Mouse (Mus musculus): ENCODE data around the gene Kat6b.
"Not testable (repeated sequence)": the region's sequence is repeated elsewhere in the genome, so short reads cannot be mapped to it uniquely, and the experiment has no call there.

Gene Kat6b

DNA sequence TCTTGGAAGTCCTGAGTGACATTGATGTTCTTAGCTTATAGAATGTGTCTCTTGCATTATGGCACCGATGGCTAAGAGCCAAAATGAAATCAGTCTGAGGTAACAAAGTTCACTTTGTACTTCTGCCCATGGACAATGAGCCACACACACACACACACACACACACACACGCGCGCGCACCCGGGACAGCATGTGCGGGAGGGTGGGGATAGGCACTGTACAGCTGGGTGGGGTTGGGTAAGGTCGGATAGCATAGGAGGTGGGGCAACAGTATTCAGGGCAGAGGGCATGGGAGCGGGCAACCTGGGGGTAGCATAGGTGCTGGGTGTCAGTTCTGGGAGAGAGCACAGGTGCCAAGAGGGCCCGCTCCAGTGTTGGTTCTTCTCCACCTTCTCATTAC lies 3.5 kb downstream of the Kat6b start:
- no peak for DNase-seq (ENCODE audit: low spot score)

DNA sequence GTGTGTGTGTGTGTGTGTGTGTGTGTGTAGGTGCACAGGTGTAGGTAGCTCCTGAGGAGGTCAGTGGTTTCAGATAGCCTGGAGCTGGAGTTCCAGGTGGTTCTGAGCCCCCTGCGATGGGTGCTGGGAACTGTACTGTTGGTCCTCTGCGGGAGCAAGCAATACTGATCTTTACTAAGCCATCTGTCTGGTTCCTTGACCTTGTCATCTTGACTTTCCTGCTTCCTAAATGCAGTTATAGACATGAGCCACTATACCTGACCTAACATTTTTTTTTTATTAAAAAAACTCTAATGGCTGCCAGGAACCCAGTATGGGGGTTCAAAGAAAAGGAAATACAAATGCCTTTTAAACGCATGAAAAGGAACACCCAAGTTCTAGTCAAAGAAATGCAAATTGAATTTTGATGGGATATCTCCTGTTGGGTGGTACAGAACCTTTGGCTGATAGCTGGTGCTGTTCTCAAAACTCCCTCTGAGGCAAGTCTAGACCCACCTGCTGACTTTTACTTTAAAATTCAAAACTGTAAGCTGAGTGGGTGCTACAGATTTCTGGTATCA lies 4.8 kb downstream of the Kat6b start:
- no peak for DNase-seq (ENCODE audit: low spot score)

DNA sequence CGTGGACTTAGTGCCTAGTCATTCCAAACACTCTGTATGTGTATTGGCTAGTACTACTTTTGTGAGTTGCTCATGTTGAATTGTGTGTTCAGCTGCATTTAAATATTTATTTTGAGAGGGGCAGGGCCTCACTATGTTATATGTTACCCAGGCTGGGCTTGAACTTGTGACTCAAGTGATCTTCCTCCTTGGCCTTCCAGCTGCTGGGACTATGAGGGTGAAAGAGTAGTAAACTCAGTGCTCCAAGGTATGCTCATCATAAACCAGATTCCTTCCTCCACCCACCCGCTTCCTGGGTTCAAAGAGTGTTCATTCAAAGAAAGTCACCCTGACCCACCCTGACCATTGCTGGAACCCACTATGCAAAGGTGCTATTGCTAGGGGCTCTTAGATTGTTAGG lies 5.9 kb downstream of the Kat6b start:
- not testable (repeated sequence) for DNase-seq (ENCODE audit: low spot score)

DNA sequence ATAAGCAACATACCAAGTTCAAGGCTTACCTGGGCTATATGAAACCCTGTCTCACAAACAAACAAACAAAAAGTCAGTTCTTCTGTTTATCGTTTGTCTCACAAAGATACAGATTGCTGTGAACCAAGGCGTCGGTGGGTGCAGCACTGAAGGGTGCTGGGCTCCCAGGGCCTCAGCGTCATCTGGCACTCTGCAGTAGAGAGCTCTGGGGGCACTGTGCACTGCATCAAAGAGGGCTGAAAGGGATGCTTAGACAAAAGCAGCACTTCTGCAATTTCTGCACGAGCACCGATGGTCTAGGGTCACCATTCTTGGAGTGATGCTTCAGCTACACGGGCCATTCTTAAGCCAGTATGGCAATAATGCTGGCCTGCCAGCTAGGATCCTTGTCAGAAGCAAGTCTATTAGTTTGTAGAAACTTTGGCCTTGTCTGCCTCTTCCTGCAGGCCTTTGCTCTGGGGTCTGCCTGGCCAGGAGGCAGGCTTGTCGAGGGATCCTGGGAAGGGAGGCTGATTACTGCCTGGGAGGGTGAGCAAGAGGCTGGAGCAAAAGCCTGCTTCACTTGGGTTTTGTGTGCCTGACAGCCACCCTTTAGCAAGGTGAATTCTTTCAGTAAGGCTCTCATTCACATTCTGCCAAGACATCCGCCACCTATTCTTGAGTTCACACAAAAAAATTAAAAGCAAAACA lies 7.3 kb downstream of the Kat6b start:
- not testable (repeated sequence) for DNase-seq (ENCODE audit: low spot score)

DNA sequence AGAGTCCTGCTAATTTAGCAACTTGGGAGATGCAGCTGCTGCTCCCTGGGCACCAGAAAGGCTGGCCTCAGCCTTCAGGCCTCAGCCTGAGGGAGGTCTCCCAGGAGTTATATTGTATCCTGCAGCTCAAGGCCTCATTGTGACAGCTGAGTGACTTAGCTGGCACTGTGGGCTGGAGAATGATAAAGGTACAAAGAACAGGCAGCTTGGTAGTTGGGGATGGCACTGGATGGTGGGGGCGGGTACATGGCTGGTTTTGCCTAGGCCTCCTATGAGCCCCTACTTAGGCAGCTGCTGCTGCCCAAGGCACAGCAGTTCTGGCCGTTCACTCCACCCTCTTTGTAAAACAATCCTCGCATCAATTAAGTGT lies 7.9 kb downstream of the Kat6b start:
- DNase-seq (ENCODE audit: low spot score): no peak

DNA sequence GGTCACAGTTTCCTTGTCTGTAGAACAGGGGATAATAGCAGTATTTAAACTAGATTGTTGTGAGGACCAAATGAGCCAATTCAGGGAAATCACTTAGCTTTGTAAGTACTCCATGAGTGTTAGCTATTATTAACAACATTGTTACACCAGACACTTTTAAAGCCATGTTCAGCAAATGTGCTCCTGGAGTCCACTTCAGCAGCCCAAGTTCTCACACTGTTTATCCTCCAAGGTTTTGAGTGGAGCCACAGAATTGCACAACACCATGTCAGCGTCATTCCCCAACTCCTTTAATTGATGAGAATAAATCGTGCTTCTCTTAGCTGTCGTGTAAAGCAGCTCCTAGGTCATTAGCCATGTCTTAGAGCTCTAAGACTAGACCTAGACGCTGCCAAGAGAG lies 8.9 kb downstream of the Kat6b start:
- DNase-seq (ENCODE audit: low spot score): no peak

DNA sequence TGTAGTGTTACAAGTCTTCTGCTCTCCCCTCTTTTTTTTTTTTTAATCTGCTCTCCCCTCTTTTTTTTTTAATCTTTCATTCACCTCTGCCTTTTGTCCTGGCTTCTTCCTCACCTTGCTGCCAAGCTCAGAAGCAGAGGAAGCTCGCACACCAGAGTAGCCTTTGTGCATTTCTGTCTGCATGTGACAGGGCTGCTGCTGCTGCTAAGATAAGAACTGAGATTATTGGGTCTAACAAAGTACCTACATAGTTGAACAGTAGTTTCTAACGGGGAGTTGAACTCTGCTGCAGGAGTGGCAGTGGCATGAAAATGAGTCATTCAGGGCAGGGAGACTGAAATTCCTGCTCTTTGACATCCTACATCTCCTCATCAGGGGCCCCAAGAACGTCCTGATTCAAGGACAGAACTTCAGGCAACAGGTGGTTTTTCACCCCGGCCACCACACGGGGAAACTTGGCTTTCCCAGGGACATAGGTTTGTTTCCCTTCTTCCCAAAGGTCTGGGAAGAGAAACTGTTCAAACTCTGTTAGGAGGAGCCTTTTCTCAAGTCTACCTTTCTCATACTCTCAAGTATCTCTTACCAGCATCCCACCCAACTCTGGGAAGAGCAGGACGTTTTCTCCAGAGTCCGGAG lies 17.2 kb downstream of the Kat6b start:
- DNase-seq (ENCODE audit: low spot score): no peak

DNA sequence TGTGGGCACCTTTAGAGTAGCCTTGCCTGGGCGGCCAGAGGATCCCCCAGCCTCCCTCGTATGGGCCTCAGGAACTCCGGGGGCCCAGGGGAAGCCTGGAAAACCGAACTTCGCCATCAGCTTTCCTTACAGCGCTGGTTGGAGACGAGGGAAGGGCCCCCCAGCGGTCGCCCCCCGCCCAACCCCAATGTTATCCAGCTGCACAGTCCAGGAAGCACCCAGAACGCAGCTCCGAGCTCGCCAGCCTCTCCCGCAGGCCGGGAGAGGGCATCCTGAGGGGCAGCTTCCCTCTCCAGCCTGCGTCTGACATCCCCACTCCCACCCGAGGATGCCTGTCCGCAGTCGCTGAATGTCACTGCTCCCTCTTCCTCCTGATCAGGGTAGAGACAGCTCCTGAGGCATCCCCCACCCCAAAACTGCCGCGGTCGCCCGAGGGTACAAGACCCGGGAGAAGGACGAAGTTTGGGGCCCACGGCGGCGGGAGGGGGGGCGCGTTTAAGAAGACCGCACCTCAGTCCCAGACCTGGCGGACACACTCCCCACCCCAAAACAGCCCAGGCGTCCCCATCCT lies 17.9 kb downstream of the Kat6b start:
- no peak for DNase-seq (ENCODE audit: low spot score)

DNA sequence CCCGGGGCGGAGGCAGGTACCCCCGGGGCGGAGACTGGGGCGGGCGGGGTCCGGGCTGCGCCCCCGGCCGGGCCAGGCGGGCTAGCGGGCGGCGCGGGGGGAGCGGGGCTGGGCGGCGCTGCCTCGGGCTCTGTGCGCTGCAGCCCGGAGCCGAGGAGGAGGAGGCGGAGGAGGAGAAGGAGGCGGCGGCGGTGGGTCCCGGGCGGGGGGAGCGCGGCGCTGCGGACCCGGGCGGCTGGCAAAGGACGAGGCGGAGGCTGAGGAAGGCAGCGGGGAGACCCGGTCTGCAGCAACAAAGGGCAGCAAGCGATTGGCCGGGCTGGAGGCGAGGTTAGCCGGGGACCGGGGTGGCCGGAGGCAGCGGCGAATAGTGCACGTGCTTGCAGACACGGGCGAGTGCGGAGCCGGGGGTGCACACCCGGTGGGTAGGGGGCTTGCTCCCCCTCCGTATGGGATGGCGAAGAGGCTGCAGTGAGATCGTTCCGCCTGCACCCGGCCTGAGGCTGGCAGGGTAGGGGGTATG lies 18.5 kb downstream of the Kat6b start:
- DNase-seq (ENCODE audit: low spot score): no peak

DNA sequence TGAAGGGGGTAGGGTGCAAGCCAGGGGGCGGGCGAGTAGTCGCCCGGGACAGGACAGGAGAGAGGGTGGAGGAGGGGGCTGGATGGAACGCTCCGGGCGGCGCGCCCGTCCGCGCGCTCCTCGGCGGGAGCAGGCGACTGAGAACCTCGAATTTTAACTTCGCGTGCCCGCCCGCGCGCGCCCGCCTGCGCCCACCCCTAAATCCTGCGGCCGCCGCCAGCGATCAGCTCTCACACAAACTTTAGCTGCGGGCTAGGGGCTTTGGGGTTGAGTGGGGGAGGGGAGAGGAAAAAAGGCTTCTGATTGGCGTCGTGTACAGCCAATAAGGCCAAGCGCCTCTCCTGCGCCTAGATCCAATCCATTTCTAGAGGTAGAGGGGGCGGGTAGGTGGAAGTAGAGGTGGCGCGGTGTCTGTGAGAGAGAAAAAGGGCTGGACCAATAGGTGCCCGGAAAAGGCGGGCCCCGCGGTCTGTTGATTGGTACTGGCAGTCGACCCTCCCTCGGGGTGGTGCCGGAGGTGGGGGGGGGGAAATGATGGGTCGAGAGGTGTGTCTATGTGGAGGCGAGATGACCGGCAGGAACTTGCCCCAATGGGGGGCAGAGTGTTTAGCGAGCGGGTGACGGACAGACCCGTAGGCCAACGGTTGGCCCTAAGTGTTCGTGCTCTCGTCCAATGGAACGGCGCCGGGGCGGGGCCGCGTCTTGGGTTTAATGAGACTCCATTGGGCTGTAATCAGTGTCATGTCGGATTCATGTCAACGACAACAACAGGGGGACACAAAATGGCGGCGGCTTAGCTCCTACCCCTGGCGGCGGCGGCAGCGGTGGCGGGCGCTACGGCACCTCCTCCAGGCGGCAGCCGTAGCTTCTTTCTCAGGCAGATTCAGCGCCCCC lies 19.2 kb downstream of the Kat6b start:
- DNase-seq (ENCODE audit: low spot score): peak; percentile 100

DNA sequence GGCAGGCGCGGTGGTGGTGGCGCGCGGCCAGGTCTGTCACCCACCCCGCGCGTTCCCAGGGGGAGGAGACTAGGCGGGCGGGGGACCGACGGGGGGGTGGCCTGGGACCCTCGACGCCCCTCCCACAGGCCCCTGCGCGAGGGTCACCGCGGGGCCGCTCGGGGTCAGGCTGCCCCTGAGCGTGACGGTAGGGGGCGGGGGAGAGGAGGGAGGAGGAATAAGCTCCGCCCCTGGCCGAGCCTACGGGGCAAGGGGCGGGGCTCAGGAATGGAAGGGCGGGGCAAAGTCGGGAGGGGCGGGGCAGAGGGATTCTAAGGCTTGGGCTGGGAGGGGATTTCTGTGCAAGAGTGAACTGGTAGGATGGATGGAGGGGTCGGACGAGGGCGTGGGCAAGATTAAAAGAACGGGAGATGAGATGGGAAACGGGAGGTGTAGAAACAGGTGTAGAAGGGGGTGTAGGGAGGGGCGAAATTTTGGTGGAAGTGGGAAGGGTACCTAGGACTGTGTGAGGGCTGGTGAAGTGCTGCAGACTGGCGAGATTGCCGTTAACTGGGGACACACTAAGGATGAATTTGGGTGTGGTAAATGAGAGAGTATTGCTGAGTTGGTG lies 19.9 kb downstream of the Kat6b start:
- DNase-seq (ENCODE audit: low spot score): no peak

DNA sequence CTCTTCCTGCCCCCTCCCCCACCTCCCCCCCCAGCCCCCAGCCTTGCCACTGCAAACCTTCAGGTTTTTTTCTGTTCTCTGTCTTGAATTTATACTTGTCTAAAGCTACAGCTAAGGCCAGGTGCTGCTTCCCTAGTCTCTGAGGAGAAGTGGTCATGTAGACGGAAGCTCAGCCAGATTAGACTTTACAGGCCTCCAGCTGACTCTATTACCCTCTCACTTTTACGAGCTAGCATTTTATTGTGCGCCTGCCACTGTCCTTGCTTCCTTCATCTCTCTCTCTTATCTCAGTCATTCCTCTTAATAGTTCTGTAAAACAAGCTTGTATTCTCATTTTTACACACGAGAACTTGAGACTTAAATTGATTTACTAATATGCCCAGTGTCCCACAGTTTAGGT lies 23.8 kb downstream of the Kat6b start:
- no peak for DNase-seq (ENCODE audit: low spot score)

DNA sequence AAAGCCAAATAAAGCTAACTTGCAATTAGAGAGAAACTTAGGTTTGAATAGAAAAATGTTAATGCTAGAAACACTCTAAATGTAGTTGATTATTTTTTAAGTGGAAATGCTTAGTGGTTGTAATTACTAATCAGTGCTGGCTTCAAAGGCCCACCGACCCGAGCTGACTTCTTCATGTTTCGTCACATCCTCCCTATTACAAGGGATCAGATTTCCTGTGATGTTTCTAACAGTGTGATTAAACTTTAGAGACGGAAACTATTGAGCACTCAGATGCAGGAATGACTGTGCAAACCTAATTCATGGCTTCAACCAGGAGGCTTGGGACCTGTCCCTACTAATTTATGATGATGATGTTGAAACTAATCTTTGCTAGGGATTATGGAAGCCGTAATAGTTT lies 25.8 kb downstream of the Kat6b start:
- DNase-seq (ENCODE audit: low spot score): no peak

DNA sequence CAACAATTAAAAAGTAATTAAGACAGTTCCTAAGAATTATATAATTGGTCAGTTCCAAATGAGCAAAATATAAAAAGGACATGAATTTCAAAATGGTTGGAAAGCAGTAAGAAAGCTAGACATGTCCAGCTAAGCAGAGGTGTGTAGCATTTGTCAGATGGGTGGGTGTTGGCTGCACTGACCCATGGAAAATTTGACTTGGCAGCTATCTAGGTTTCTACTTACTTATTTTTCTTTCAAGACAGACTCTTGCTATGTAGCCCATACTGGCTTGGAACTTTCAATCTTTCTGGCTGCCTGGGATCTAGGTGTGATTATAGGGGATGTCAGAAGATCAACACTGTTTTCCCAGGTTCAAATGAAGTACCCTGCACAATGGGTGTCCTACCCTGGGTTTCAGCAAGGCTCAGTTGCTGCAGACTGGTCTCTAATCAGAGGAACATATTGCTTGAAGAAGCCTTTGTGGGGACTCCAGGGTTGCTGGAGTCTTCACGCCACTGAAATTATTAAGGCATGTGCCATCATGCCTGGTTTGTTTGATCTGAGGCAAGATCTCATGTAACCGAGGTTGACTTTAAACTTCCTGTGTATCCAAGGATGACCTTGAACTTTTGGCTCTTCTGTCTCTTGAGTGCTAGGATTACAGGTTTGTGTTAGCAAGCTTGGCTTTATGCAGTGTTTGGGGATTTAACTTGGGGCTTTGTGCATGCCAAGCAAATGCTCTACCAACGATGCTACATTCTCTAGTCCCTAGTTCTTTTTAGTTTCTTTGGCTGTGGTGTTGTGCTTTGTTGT lies 28.1 kb downstream of the Kat6b start:
- DNase-seq (ENCODE audit: low spot score): no peak

DNA sequence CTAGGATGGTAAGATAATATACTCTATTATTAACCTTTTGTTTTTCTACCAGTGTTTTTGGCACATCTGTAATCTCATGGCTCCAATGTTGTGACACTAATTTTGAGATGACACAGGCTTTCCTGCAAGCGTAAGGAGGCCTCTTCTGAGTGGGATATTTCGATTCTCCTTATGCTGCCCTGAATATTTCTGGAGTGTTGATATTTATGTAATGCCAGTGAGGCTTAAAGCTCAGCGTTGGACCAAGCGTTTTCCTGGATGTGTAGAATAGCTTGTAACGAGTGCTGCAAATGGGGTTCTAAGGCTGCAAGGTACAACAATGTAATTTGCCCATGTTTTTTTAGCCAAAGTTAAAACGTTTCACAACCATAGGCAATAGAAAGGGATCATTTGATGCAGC lies 30.2 kb downstream of the Kat6b start:
- no peak for DNase-seq (ENCODE audit: low spot score)

DNA sequence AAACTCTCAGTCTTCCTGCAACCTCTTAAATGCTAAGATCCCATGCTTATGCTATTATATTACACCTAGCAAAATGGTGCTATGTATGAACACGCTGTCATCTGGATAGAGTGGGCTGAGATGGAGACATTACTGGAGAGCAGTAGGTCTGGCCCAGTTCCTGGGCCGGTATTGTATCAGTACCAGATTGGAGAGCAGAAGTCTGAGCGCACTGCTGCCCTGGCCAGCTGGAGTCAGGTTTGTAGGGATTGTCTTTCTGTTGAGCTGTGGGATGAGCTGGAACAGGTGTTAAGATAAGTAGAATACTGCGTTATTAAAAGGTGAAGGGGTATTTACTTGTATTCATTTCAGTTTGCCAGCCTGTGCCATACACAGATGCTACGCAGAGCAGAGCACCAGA lies 34.3 kb downstream of the Kat6b start:
- no peak for DNase-seq (ENCODE audit: low spot score)

DNA sequence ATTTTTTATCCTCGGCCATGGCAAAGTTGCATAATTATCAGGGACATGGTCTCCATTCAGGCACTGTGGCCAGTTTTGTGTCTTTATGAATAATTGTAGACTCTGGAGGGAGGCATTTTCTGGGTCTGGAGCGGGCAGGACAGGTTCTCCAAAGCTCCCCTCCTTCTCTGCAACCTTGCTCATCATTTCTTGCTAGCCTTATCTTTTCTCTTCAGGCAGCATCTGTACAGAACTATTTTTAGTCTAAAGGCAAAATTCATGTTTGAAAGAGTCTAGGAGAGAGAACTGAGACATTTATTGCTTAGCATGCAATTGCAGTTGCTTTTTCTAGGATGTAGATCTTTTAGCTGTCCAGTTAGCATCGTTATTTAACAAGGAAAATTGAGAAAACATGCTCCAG lies 38.1 kb downstream of the Kat6b start:
- DNase-seq (ENCODE audit: low spot score): no peak

DNA sequence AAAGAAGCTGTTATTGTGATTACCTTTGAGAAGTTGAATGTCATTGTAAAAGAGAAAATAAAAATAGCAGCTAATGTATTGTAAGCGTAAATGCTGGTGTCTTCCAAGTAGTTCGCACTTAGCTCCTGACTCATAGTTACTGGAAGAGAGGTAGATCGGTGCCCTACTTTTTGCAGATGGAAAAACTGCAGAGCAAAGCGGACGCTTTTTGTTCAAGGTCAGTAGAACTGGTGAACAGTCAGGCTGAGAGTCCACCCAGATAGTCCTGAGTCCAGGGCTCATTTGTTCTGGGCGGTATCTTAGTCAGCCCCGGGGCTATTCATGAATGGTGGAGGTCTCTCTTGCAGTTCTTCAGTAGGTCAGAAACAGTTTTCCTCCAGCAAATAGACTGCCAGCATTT lies 39.3 kb downstream of the Kat6b start:
- no peak for DNase-seq (ENCODE audit: low spot score)

DNA sequence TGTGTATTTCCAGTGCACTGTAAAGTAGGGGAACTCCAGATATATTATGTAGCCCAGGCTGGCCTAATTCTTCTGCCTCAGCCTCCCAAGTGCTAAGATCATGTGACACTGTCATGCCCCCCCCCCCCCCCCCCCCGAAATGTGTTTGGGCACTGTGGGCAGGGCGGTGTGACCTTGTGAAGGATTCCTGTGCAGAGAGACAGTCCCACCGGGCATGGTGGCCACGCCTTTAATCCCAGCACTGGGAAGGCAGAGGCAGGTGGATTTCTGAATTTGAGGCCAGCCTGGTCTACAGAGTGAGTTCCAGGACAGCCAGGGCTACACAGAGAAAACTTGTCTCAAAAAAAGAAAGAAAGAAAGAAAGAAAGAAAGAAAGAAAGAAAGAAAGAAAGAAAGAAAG lies 40.3 kb downstream of the Kat6b start:
- DNase-seq (ENCODE audit: low spot score): not testable (repeated sequence)

DNA sequence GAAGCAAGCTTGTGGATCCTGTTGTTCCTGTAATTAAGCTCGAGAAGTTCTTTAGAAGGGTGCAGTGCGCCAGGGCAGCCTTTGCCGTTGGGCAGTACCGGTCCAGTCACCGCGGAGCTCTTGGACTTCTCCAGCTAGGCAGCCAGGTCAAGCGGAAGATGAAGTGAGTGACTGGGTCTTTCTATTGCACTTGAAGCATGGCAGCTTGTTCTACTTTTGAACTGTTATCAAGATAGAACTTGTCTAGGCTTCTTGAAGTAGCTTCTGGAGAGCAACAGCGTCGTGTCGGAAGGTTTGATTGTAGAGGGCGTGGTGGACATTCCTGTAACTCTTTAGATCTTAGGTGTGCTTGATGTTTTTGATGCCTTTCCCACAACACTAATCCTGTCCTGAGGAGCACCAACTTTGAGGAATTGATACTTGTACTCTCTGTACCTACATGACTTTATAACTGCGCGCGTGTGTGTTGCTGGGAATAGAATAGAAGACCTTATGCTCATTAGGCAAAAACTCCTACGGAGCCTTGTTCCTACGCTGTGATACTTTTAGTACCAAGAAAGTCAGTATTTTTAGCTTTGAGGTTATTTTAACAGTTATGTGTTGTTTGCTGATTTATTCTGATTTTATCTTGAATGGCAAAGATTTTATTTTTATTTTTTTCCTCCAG lies 41.2 kb downstream of the Kat6b start:
- DNase-seq (ENCODE audit: low spot score): no peak
